Mouse (Mus musculus) heart, postnatal 4 days (tissue): ENCODE measurements around the gene Grm2. TPM values are rescaled to one million over a fixed set of nuclear protein-coding genes. Genes with fewer than 3 reads are reported as not detected.
A peak's percentile ranks its signal among the peaks of the same experiment; 100 is the strongest.

Experiments used
- DNase-seq: peaks from one replicate; pipeline ENCODE4 v3.0.0; 2021
- total RNA-seq, 2 experiments: library from RNA; stranded (reverse); gene quantifications; 2 replicates each; pipeline ENCODE4 v1.2.3; 2021

The Grm2 gene
- not detected for total RNA-seq

DNA sequence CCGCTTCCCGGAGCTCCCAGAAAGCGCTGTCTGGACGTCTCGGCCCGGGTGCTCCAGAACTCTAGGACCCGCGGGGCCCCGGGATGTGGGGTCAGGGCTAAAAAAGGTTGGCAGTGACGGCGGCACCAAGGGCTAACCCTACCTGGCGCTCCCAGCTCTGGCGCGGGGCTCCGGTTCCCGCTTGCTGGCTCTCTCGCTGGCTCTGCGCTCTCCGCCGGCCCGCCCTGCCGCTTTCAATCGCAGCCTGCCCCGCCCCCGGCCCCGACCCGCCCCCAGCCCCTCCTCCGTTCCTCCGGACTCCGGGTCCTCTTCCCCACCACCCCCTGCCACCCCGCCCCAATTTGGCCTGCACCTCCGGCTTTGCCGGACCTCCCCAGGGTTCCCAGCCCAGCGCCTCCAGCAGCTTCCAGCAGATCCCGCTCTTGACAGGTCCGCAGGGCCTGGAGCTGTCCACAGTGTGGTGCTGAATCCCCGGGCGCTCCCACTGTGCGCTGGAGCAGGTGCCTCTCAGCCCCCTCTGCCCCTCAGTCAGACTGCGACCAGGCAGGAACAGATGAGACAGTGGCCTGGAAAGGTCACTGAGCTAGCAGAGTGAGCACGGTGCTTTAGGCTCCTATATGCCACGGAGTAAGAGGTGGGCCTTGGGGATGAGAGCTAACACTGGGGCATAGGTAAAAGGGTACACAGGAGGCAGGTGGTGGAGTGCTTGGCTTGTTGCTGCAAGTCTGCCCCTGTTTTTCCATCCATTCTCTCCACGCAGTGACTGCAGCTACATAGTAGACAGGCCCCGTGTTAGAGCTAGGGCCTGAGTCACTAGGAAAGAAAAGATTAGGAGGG, at the start of gene Grm2:
Gene Grm2 (minus strand): TSS at position 199 of the 837 bp plus-strand sequence.
- peak; percentile 87 for DNase-seq

DNA sequence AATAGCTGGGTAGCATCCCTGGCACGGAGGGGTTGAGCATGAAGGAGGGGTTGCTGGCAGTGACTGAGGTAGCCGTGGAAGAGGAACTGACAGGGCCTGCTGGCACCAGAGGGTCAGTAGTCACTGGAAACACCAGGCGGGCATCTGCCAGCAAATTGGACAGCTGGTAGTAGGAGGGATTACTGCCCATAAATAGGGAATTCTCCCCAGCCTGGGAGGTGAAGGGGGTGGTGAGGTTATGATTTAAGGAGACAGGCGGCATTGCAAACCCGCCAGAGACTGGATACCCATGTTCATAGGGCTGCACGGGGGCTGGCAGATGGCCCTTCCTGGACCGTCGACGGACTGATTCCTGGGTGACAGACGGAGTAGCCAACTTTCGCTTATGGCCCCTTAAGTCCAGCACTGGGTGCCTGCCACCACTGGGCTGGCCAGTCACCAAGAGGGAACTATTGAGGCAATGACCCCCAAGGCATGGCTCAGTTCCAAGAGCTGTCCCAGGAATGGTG, 37.1 kb upstream of the Grm2 start:
- no peak for DNase-seq

DNA sequence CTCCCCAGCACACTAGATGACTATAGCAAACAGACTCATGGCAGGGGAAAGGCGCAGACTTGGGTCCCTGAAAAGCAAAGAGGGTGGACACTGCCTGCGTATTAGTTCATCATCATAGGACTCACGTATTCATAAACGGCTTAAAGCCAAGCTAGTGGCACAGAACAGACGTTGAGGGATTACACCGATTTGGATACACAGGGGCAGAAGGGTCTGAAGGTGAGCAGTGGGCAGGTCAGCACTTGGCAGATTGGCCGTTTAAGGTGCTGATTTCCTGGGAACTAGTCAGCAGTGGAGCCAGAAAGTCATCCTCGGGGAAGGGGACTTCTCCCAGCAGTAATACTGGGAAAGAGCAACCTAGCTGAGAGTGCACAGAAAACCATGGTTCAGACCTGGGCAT, 33.0 kb upstream of the Grm2 start:
- DNase-seq = no peak

DNA sequence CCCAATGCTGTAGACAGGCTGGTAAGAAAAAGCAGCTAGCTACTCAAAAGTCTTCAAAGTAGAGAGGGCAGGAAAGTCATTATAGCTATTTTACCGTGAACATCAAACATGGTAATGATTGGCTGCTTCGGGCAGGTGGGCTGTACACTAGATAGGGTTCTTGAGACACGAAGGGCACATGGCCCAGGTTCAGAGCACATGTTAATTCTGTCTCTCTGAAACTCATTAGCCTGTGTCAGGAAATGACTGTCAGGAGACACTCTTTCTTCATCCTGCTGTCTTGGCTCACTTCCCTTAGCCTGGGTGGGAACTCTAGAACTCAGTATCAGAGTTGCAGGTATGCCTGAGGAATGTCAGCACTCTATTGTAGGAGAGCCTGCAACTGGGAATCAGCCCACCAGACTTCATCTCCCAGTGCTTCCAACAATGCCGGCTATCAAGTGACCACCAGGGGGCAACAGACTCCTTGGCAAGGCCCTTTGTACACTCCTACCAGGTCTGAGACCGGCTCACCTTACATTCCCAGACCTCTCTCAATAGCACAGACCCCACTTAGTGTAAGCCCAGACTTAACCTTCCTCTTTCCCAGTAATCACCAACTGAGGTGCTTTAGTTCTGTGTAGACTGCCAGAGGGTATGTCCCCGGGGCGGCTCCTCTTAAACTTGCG, 31.2 kb upstream of the Grm2 start:
- peak; percentile 83 for DNase-seq

DNA sequence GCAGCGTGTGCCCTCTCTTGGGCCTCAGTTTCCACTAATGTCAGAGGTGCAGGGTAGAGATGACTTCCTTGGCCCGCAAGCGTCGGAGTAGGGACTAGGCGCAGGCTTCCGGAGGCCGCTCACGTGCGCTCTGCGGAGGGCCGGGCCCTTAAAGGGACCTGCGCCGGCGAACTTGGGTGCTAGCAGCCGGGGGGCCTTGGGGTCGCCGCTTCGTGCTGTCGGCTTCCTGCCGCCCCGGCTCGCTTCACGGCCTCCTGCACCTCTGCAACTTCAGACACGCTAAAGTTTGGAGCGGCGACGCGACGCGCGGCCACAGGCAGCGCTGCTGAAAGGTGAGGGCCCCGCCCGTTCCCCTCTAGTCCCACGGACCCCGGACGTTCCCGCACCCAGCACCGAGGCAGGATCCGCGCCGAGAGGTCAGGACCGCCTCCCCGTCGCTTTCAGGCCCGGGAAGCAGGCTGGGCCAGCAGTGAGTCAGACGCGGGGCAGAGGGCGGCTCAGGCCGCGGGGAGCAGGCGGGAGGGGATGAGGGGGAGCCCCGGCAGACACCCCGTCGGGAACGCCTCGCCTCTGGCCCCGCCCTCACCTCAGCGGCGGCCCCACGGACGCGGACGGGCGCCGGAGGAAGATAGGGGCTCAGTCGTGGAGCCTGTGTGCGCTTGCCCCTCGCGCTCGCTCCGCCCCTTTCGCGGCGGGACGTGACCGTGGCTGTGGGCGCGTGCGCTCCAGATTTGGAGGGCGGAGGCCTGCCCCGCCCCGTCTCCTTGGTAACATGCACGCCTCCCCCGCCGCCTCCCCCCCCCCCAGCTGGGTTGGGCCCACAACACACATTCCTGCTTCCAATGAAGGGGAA, 29.6 kb upstream of the Grm2 start, which contains the start of gene Tex264:
Gene Tex264 (minus strand): TSS at position 679 of the 853 bp plus-strand sequence.
- peak; percentile 82 for DNase-seq

DNA sequence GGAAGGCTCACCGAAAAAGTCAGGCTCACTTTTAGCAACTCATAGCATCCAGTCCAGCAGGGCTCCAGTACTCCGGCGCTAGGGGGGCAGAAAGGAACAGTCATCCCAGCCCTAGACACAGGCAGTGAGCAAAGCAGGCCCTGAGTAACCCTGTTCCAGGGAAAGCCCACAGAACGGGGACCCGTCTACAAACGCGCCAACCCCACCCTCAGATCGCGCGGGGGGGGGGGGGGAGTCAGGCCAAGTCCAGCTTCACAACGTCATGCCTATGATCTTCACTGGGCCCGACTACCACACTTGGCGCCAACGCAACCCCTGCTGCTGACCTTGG, 29.0 kb upstream of the Grm2 start:
- DNase-seq = peak; percentile 15

DNA sequence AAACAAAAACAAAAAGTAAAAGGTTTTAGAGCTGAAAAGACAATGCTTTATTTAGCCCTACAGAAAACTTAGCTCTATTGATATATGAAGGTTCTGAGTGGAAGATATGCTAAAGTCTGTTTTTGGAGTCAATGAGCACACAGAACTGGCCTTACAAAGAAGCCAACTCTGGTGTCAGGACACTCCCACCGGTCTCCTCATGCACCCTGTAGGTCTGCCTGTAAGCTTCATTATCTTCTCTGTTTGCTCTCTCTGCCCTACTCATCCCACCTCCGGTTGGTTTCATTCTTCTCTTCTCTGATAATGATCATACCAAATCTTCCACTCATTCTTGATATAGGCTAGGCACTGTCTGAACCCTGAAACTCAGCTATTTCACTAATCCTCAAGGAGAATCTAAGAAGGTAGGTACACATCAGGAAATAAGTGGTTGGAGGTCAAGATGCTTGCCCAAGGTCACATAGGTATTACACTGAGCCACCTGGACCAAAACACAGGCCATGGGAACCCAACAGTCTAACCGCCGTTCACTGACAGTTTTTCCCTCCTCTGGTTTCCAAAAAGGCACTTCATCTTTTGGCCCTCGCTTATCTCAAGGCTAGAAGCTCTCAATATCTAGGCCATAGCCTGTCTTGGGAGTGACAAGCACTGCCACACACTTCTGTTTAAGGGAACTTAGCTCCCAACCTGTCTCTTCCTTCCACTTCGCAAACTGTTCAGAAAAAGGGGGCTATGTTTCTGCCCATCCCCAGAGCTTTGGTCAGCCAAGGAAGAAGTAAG, 28.4 kb upstream of the Grm2 start:
- no peak for DNase-seq

DNA sequence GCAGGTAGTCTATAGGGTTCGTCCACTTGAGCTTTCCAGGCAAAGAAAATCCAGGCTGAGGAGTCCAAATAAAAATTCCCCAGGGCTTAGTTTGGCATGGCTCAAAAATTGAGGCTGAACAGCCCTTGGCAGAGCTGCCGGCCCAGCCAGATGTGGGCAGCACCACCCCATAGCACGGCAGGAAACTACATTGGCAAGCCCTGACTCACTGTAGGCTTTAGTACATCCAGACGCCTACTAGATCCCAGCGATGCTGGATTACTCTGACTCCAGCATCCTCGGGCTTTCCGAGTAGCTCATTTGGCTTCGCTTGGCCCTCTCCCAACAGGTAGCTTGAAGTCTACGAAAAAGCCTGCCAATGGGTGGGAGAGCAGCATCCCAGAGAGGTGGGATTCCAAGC, 25.1 kb upstream of the Grm2 start:
- no peak for DNase-seq

DNA sequence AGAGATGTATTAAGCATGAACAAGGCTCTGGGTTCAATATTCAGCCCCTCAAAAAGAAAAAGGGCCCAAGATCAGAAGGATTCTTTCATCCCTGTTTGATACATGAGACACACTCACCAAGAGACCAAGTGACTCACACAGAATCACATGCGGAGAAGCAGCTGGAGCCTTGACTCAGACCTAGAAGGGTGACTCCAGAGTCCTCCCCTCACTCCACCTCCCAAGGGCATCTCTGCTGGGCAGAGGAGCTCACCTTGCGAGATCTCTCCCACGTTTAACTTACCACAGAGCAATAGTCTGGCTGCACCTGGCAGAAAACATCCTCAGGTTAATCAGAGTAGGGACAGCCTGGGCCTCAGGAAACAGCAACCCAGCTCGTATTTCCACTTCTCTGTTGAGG, 22.4 kb upstream of the Grm2 start:
- DNase-seq = no peak

DNA sequence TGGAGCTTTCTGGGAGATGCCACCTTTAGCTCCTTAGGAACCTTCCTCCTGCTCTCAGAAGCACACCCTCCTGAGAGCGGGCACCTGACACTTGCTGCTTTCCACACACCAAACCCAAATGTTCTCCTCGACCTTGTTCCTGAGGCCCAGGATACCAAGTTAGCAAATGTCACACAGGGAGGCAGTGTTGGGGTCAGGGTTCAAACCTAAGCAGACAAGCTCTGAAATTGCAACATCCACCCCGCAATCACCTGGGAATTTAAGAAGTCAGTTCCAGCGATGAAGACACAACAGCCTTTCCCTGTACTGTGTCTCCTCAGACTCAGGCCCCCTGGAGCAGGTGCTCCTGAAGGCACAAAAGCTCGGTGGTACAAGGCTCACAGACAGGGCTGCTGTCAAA, 21.8 kb upstream of the Grm2 start:
- DNase-seq = no peak

DNA sequence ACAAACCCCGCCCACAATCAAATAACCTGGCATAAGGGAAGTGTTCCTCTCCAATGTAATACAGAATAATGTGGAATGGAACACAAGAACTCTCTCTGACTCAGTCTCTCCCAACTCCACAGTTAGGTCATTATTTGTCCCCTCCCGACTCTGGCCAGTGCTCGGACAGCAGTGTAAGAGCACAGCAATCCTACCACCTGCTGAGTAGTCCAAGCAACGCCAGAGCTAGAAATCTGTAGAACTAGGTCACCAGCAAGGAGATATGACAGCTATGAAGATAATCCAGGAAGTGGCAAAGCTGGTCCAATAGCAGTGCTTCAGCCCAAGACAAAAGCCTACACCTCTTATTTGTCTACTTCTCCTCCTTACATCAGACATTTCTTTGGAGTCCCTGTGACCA, 20.7 kb upstream of the Grm2 start:
- no peak for DNase-seq

DNA sequence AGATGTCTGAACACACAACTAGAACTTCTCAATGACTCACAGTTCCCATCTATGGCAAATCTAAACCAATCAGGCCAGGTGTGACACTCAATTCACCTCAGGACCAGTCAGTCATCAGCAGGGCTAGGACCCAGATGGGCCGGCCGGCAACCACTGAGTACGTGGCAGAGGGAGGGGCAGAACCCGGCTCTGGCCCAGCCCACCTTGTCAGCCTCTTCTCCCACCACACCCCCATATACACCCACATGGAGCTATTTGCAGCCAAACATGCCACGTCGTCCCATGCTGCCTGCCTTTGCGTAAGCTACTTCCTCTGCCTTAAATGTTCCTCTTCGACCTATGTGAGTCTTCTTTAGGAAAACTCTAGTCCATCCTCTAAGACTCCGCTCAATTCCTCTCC, 20.1 kb upstream of the Grm2 start:
- no peak for DNase-seq

DNA sequence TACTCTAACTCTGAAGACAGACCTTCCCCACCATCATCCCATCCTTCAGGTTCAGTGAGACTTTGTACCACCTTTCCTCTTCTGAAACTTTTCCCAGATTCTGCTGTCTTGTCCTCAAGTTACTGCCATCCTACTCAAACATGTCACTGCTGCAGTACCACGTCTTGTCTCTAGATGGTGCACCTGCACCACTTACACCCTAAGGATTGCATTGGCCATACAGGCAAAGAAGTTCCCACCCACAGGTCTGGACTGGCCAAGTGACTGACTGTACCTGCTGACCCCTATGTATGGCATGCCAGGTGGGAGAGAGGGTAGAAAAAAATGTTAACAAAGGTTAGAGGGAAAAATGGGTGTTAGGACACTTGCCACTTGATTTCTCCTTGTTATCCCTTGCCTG, 19.6 kb upstream of the Grm2 start:
- DNase-seq = peak; percentile 87

DNA sequence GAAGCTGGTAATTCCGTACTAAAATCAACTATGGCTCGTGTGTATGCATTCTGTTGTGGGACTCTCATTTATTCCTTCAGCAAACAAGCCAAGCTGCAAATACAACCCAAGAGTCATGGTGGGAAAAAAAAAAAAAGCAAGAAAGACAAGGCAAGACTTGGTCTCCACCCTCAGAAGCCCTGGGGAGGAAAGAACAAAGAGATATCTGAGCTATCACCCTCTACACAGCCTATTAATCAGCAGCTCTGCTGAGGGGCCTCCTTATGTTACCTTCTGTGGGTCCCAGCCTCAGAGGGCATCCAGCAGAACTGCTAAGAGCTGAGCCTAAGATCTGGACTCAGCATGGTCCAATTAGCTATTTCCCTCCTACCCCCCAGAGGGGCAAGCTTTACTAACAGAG, 18.0 kb upstream of the Grm2 start:
- no peak for DNase-seq

DNA sequence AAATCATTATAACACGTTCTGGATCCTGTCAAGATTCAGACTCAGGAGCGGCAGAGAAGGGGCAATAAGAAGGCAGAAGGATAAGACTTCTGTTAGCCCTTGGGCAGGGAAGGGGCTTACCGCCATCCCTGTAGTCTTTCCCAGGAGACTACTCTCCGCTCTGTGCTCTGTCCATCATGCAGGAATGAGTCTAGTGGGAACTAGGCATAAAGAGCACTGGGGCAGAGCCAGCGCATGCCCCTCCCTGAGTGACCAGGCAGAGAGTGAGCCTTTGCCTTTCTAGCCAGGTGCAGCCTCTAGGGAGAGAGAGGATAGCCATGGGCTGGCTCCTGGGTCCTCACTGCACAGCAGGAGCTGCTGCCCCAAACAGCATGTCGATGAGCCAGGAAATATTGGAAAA, 9.0 kb upstream of the Grm2 start:
- DNase-seq = no peak

DNA sequence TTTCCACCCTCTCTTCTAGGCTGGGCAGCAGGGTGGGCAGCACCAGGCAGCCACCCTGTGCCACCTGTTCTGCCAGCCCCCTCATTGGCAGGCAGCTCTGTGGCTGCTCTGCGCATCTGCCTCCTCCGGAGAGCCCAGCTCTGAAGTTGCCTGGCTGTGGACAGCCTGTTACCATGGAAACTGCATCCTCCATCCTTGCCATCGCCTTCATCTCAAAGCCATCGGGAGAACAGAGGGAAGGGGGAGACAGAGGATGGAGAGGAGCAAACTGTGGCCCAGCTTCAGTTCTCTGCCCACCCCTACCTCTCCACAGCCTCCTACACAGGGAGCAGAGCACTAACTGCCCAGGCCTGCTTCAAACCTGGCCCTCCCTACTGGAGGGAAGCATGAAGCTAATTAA, 8.6 kb upstream of the Grm2 start:
- DNase-seq = no peak

DNA sequence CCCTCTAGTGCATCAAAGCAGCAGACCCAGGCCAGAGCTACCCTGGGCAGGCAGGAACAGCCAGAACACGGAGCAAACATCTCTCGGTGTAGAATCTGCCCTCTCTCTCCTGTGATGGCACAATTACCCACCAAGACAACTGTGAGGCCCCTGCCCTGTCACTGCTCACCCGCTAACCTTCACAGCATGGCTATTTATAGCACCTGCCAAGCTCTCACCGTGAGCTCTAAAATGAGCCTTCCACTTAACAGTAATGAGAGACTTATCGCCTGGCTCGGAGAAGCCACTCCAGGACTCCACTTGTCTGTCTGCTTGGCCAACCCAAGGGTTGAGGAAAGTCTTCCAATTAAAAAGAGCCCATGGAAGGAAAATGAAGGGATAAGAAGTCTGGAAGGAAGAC, 7.3 kb upstream of the Grm2 start:
- no peak for DNase-seq

DNA sequence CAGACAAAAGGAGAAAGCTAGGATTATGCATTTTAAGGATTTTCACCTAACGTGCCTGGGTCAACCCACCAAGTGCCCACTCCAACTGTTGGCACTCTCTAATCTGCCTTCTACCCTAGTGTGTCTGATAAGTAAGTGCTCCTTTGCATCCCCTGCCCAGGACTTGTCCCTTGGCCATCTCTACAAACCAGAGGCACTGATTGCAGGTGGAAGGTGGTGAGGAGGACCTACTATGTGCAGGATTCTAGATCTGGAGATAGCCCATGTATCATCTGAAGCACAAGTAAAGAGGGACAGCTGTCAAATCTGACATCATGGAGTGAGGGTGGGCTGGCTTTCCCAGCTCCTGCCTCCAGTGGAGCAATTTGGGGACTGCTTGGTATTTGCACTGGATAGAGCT, 4.1 kb upstream of the Grm2 start:
- DNase-seq = no peak

DNA sequence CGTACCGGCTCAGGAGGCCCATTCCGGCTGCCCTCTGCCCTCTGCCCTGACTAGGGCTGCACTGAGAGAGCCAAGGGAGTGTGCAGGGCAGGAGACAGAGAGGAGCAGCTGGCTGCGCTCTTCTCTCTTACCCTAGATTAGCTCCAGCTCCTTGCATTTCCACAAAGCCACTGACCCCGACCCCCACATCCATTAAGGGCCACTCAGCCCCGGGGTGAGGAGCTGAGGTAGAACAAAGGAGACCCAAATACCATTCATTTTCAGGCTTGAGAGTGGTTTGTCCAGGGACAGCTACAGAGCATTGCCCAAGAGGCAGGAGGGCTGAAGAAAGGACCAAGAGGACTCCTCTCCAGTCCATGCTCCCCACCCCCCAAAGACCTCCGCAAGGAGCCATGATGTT, 3.6 kb upstream of the Grm2 start:
- no peak for DNase-seq

DNA sequence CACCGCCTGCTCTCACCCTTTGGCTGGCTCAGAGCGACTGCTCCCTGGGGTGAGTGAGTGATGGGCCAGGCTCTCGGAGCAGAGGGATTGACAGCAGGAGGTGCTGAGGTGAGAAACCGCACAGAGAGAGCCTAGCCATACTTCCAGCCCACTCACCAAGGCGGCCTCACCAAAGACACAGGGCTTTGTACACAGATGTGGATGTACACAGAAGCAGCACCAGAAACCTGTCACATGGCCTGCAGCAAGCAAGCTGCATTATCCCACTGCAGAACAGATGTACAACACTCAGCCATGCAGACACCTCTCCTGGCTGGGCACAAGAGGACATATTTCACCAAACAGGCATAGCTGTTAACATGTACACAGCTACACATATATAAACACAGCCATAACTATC, 1.7 kb upstream of the Grm2 start:
- no peak for DNase-seq

DNA sequence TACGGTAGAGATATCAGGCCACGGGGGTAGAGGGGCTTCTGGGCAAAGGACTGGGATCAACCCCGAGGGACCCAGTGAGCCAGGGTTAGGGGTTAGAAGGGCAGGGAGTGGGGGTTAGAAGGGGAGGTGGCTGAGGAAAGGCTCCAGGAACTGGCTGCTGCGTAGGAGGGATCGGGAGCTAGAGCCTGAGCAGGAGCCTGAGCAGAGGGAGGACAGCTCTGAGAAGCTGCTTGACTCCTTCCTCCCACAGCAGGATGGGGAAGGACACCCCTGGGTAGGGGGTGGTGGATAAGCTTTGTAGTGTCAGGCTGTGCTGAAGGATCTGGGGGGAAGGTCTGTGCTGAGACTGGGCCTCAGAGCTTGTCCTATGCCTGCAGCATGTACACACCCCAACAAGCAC, 938 bp upstream of the Grm2 start:
- DNase-seq = no peak

DNA sequence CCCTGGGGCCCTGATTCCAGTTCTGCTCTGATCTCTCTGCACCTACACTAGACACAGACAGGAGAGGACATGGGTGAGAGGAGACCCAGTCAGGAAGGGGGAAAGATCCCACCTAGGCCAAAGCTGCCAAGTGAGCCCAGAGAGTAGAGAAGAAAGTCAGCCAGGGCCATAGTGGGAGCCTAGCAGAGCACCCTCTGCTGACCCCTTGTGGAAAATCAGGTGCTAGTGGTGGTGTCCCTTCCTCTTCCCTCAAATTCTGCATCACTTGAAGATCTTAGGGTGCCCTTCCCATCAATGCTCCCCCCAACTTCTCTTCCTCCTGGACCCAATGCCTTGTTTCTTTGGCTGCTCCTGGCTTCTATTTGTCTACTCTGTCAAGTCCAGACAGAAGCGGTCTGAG, 3.2 kb downstream of the Grm2 start:
- no peak for DNase-seq
